Mouse (Mus musculus) lung, embryonic 16.5 days (tissue): Measurements from ENCODE around the gene Klhl35. TPM values are rescaled to one million over a fixed set of nuclear protein-coding genes. Genes with fewer than 3 reads are reported as not detected.

Experiments
- ATAC-seq: fragments of 200-750 bp; cut with Nextera tagmentation; 2 replicates; pipeline ENCODE4 v1.8.0; 2017; ENCODE audit warnings: low read depth, mild to moderate bottlenecking, moderate library complexity
- H3K27ac ChIP-seq: fragments of 300-500 bp; sonication (generic); 2 replicates; pipeline ENCODE4 v1.5.1; 2014; ENCODE audit warnings: mild to moderate bottlenecking, control low read depth, low read length
- H3K27me3 ChIP-seq: fragments of 300-500 bp; sonication (generic); 2 replicates; pipeline ENCODE4 v1.6.1; 2014; ENCODE audit warnings: low read depth, low read length, mixed read lengths; ENCODE audit not compliant: control insufficient read depth, insufficient read depth
- H3K36me3 ChIP-seq: fragments of 300-500 bp; sonication (generic); 2 replicates; pipeline ENCODE4 v1.6.1; 2014; ENCODE audit warnings: low read length; ENCODE audit not compliant: control insufficient read depth, insufficient read depth
- H3K4me1 ChIP-seq: fragments of 300-500 bp; sonication (generic); replicated peaks from 2 replicates; pipeline ENCODE4 v1.6.1; 2014; ENCODE audit warnings: low read length, mixed read lengths; ENCODE audit not compliant: control insufficient read depth, insufficient read depth
- H3K4me2 ChIP-seq: fragments of 300-500 bp; sonication (generic); 2 replicates; pipeline ENCODE4 v1.6.1; 2014; ENCODE audit warnings: low read depth, low read length, control low read depth
- H3K4me3 ChIP-seq: fragments of 300-500 bp; sonication (generic); 2 replicates; pipeline ENCODE4 v1.5.1; 2014; ENCODE audit warnings: mild to moderate bottlenecking, low read length, control low read depth
- H3K9ac ChIP-seq: fragments of 300-500 bp; sonication (generic); 2 replicates; pipeline ENCODE4 v1.6.1; 2014; ENCODE audit warnings: low read length, control low read depth
- H3K9me3 ChIP-seq: fragments of 300-500 bp; sonication (generic); 2 replicates; pipeline ENCODE4 v1.6.1; 2016; ENCODE audit warnings: low read length; ENCODE audit not compliant: control insufficient read depth
- WGBS: fragments of 180-500 bp; shearing (Covaris S2); extraction: QIAGEN DNeasy Blood & Tissue Kit; methylation state at CpG from one replicate; pipeline ENCODE4 v1.1.7; 2014; 5-methylcytosine and 5-hydroxymethylcytosine counted together
- polyA plus RNA-seq: library from polyadenylated mRNA; unstranded; fragments of >200 nt; fragmentation: Nextera tagmentation; extraction: Ambion mirVana; gene quantifications from 2 replicates; pipeline ENCODE4 v1.2.1, GENCODE M21; 2015

The Klhl35 gene
- polyA plus RNA-seq: 0.24 and 0.30 TPM in 2 replicates

GRCm38 (mm10) chr7:99465811-99466210 lies at the start of gene Klhl35:
TSS of gene Klhl35 (plus strand) at chr7:99466004.
- Histone ChIP-seq H3K4me1 (peaks cover 29% of the 10 kb centered on the region), H3K9me3 (no peaks in the 10 kb centered on the region), H3K9ac (0 out of 2 replicates have a peak within 1 kb of the TSS, but pooled peaks have one; percentile 26), H3K27ac (peak within 1 kb of the TSS; percentile 95; the same call in 1 of the 2 replicates), H3K27me3 (no peaks in the 10 kb centered on the region), H3K4me3 (0 out of 2 replicates have a peak within 1 kb of the TSS, but pooled peaks have one; percentile 3), H3K4me2 (peak within 1 kb of the TSS; percentile 34; the same call in 1 of the 2 replicates), H3K36me3 (no peaks in the 10 kb centered on the region)
- 24% methylated on average over 8 of the region's 8 CpGs for WGBS
- ATAC-seq: no peak

GRCm38 (mm10) chr7:99419311-99419710 lies 46.5 kb upstream of the Klhl35 start:
- 69% methylated on average over 3 of the region's 3 CpGs for WGBS
- no peak overlapping the region for H3K4me3 ChIP-seq
- H3K9me3 ChIP-seq: no peaks in the 10 kb centered on the region
- ATAC-seq: no peak
- H3K4me1 ChIP-seq: peaks cover 2% of the 10 kb centered on the region; the same call in 1 of the 2 replicates
- H3K36me3 ChIP-seq: no peaks in the 10 kb centered on the region
- H3K27ac ChIP-seq: no peak overlapping the region
- no peak overlapping the region for H3K9ac ChIP-seq
- no peak overlapping the region for H3K4me2 ChIP-seq
- no peaks in the 10 kb centered on the region for H3K27me3 ChIP-seq

DNA sequence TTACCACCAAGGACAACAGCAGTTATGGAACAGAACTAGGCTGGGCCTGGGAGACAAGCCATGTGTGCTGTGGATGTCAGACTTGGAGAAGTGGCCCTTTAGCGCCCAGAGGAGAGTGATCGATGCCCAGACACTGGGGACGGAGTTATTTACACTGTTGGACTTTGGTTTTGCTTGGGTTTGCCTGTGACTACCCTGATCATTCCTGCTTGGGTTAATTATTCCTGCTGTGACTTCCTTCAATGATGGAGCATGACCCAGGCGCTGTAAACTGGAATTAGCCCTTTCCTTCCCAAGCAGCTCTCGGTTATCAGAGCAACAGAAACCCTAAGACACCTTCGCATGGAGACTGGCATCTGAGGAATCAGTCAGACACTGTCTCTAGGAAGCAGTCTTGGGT lies 44.8 kb upstream of the Klhl35 start:
- Histone ChIP-seq H3K9me3 (no peaks in the 10 kb centered on the region), H3K4me2 (no peak overlapping the region), H3K27me3 (no peaks in the 10 kb centered on the region), H3K36me3 (no peaks in the 10 kb centered on the region), H3K4me1 (peaks cover 11% of the 10 kb centered on the region), H3K4me3 (no peak overlapping the region), H3K9ac (no peak overlapping the region), H3K27ac (no peak overlapping the region)
- 79% methylated on average over 6 of the region's 6 CpGs for WGBS
- ATAC-seq: no peak

DNA sequence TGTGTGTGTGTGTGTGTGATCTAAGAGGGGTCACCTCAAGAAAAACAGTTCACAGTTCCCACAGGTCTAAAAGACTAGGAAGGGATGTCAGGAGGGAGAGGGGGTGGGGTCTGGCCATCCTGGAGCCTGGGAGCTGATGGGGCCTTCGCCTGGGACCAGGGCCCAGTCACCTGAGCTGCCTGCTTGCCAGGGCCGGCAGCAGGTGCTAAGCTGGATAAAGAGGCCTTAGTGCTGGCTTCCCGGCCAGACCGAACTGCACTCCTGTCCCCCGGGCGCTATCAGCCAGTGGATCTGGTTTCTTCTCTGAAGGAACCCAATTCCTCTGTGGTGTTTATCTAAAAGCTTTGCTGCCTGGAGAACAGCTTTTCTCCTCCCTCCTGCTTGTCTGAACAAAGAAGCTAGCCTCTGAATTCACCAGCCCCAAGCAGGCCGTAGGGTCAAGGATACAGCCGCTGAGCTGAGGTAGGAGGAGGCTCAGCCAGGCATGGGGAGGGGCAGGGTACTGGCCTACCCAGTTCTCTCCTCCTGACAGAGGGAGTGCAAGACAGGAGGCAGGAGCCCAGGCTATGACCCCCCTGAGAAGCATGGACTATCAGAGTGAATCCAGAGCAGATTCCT lies 41.2 kb upstream of the Klhl35 start:
- Histone ChIP-seq H3K4me1 (peaks cover 11% of the 10 kb centered on the region), H3K27ac (peak overlapping the region; percentile 22; the same call in 1 of the 2 replicates), H3K4me2 (no peak overlapping the region), H3K9me3 (no peaks in the 10 kb centered on the region), H3K36me3 (no peaks in the 10 kb centered on the region), H3K4me3 (no peak overlapping the region), H3K9ac (no peak overlapping the region), H3K27me3 (no peaks in the 10 kb centered on the region)
- WGBS: 37% methylated on average over 8 of the region's 8 CpGs
- ATAC-seq: no peak

DNA sequence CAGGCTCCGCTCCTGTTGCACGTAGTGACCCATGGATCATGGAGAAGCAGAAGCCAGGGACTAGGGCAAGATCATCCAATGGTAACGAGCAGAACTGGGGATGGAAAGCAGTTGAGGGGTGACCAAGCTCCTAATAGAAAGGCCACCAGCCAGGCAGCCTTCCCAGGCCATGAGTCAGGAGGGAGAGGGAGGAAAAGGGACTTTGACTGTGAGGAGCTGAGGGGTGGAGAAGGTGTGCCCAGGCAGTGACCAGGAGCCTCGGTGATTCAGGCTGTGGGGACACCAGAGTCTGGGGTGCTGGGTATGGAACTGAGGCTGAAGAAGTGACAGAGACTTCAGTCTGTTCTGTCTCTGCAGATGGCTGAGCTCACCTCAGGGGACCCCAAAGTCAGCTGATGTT lies 40.1 kb upstream of the Klhl35 start:
- WGBS: 81% methylated on average over 4 of the region's 4 CpGs
- H3K36me3 ChIP-seq: no peaks in the 10 kb centered on the region
- H3K9me3 ChIP-seq: no peaks in the 10 kb centered on the region
- no peak overlapping the region for H3K4me3 ChIP-seq
- no peak overlapping the region for H3K4me2 ChIP-seq
- H3K27me3 ChIP-seq: no peaks in the 10 kb centered on the region
- no peak for ATAC-seq
- H3K27ac ChIP-seq: no peak overlapping the region
- peaks cover 13% of the 10 kb centered on the region for H3K4me1 ChIP-seq
- no peak overlapping the region for H3K9ac ChIP-seq

GRCm38 (mm10) chr7:99427031-99427430 lies 38.8 kb upstream of the Klhl35 start:
- ATAC-seq: no peak
- Histone ChIP-seq H3K27me3 (no peaks in the 10 kb centered on the region), H3K4me2 (no peak overlapping the region), H3K9ac (no peak overlapping the region), H3K4me1 (peaks cover 13% of the 10 kb centered on the region), H3K4me3 (no peak overlapping the region), H3K9me3 (no peaks in the 10 kb centered on the region), H3K36me3 (no peaks in the 10 kb centered on the region), H3K27ac (no peak overlapping the region)
- WGBS: 78% methylated on average over 10 of the region's 10 CpGs

DNA sequence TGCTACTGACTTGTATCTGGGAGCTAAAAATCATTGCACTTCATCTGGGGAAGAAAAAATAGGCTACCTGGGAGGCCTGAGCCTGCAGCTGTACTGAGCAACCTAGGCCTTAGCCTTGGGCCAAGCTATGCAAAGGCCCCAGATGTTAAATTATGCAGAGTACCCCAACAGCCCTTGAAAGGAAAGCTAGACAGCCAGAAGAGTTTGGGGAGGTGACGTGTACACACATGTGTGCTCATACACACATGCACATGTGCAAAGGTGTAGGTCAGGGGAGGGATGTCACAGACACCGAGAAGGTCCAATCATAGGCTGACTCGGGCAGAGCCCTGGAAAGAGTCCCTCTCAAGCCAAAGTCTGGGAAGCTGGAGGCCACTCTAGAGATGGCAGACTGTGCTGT lies 37.8 kb upstream of the Klhl35 start:
- H3K36me3 ChIP-seq: no peaks in the 10 kb centered on the region
- H3K27me3 ChIP-seq: no peaks in the 10 kb centered on the region
- H3K4me3 ChIP-seq: no peak overlapping the region
- H3K4me1 ChIP-seq: peaks cover 12% of the 10 kb centered on the region
- H3K4me2 ChIP-seq: no peak overlapping the region
- H3K9me3 ChIP-seq: no peaks in the 10 kb centered on the region
- H3K9ac ChIP-seq: no peak overlapping the region
- no peak for ATAC-seq
- no peak overlapping the region for H3K27ac ChIP-seq
- WGBS: 92% methylated on average over 3 of the region's 3 CpGs

DNA sequence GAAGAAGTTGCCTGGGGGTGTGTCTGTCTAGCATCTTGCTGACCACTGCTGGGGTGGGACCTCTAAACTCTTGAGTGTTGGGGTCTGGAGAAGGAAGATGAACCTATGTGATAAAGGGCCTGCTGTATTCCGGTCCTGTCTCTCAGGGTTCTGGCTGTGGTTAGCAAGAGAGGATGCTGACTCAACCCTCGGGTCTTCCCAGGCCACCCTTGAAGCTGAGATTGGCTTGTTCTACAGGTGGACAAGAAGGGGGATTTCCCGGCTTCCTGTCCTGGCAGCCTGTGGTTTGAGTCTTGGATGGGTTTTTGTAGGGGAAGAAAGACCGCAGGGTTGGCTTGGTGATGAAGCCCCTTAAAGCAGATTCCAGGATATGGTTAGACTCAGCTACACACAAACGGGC lies 37.0 kb upstream of the Klhl35 start:
- H3K4me3 ChIP-seq: no peak overlapping the region
- no peaks in the 10 kb centered on the region for H3K27me3 ChIP-seq
- no peak overlapping the region for H3K27ac ChIP-seq
- H3K4me1 ChIP-seq: peaks cover 11% of the 10 kb centered on the region
- no peaks in the 10 kb centered on the region for H3K9me3 ChIP-seq
- no peak overlapping the region for H3K4me2 ChIP-seq
- no peaks in the 10 kb centered on the region for H3K36me3 ChIP-seq
- no peak for ATAC-seq
- H3K9ac ChIP-seq: no peak overlapping the region
- 77% methylated on average over 5 of the region's 5 CpGs for WGBS

- Histone ChIP-seq H3K27me3 (no peaks in the 10 kb centered on the region), H3K4me2 (no peak overlapping the region), H3K27ac (no peak overlapping the region), H3K4me3 (no peak overlapping the region), H3K36me3 (no peaks in the 10 kb centered on the region), H3K9me3 (no peaks in the 10 kb centered on the region), H3K4me1 (peaks cover 8% of the 10 kb centered on the region), H3K9ac (no peak overlapping the region)
- WGBS: 69% methylated on average over 6 of the region's 6 CpGs
- ATAC-seq: no peak
These were observed 36.0 kb upstream of the Klhl35 start for GRCm38 (mm10) chr7:99429786-99430185.
